ENCODE assay signal across 8 mouse cellular contexts in the genomic region with DNA sequence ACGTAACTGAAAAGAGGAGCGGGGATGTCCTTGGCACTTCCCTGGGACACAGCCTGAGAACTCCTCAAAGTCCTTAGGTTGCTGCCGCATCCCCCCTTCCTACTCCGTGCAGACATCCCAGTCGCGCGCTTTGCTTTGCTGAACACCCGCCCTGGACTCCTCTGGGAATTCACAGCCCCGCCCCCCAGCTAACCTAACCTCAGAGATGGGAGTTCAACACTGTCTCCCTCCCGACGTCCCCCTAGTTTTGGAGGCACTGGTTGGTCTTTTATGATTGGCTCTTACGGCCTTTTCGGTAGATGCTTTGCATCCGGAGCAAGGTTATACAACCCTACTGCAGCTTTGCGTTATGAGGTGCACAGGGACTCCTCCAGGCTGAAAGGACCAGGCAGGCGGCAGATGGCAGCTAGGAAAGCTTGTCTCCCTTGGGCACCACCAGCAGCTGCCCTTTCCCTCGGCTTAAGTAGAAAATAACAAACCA. TPM values are rescaled to one million over a fixed set of nuclear protein-coding genes. Genes with fewer than 3 reads are reported as not detected.
DNase-seq lines count a peak whose midpoint lies in the region; ATAC-seq lines count a peak whose summit lies in the region.

No protein-coding gene starts in this region.

- peaks cover 67% of the 10 kb centered on the region for H3K27me3 ChIP-seq in hindbrain, embryonic 10.5 days (ENCODE audit: insufficient read depth, poor library complexity, severe bottlenecking)
- peaks cover 6% of the 10 kb centered on the region; the same call in 1 of the 2 replicates for H3K27me3 ChIP-seq in stomach, embryonic 16.5 days (ENCODE audit: control insufficient read depth, insufficient read depth, low read length)

- ATAC-seq in stomach, embryonic 16.5 days (ENCODE audit: insufficient read depth, low FRiP score): no peak
- ATAC-seq in monocyte, adult 5-6 weeks (replicated peaks; ENCODE audit: insufficient number of reproducible peaks, low FRiP score, low TSS enrichment, poor library complexity, severe bottlenecking): no peak

- peak overlapping the region; percentile 74 for H3K4me2 ChIP-seq in stomach, embryonic 16.5 days (ENCODE audit: low read depth, low read length)

- peak overlapping the region; percentile 70; the same call in 1 of the 2 replicates for H3K27ac ChIP-seq in hindbrain, embryonic 10.5 days
- H3K27ac ChIP-seq in stomach, embryonic 16.5 days (ENCODE audit: low read length): peak overlapping the region; percentile 56

- peaks cover 29% of the 10 kb centered on the region for H3K4me1 ChIP-seq in hindbrain, embryonic 10.5 days (replicated peaks)
- peaks cover 4% of the 10 kb centered on the region; the same call in 1 of the 2 replicates for H3K4me1 ChIP-seq in stomach, embryonic 16.5 days (ENCODE audit: control insufficient read depth, insufficient read depth, low read length)

- peak overlapping the region; percentile 70 for H3K4me3 ChIP-seq in hindbrain, embryonic 10.5 days
- H3K4me3 ChIP-seq in stomach, embryonic 16.5 days (replicated peaks; ENCODE audit: low read length): peak overlapping the region; percentile 63

- under 1% methylated on average over 17 of the region's 17 CpGs for WGBS in hindbrain, embryonic 10.5 days
- under 1% methylated on average over 17 of the region's 17 CpGs for WGBS in stomach, embryonic 16.5 days

- peak overlapping the region; percentile 77 for H3K9ac ChIP-seq in stomach, embryonic 16.5 days (ENCODE audit: low read length)

- no peaks in the 10 kb centered on the region for H3K9me3 ChIP-seq in hindbrain, embryonic 10.5 days
- H3K9me3 ChIP-seq in stomach, embryonic 16.5 days (replicated peaks; ENCODE audit: control insufficient read depth, low read length): no peaks in the 10 kb centered on the region

- DNase-seq in adrenal gland, adult (ENCODE audit: inconsistent age in 2 of 2, low spot score in 1 of 2): peak; percentile 47 to 74
- DNase-seq in adrenal gland, adult 18-20 months (ENCODE audit: low spot score in 2 of 2): no peak
- DNase-seq in embryo, embryonic 10.5 days (ENCODE audit: low spot score): peak; percentile 69
- peak; percentile 65 for DNase-seq in hindbrain, embryonic 10.5 days (ENCODE audit: low spot score)
- DNase-seq in left cerebral cortex, adult 11 months (ENCODE audit: low spot score): peak; percentile 26
- DNase-seq in mesoderm, embryonic 11.5 days (ENCODE audit: low read depth, low spot score): peak; percentile 54

- no peaks in the 10 kb centered on the region for H3K36me3 ChIP-seq in hindbrain, embryonic 10.5 days
- no peaks in the 10 kb centered on the region for H3K36me3 ChIP-seq in stomach, embryonic 16.5 days (ENCODE audit: control insufficient read depth, insufficient read depth, low read length)

RNA-seq across cellular contexts. Expression of a gene that starts 0.8 kb away (rescaled TPM):
- total RNA-seq in adrenal gland, adult 18-20 months (2021): 1 to 10 TPM; 2.3 to 3.5 TPM
- polyA plus RNA-seq in hindbrain, embryonic 10.5 days (2016; fragmentation: Nextera tagmentation; extraction: Ambion mirVana): 1.8 and 3.2 TPM in 2 replicates
- 22.7 and 25.5 TPM in 2 replicates for polyA plus RNA-seq in stomach, embryonic 16.5 days (2015; fragmentation: Nextera tagmentation; extraction: Ambion mirVana)
- total RNA-seq in monocyte, adult 5-6 weeks (2017): 0.19 to 0.57 TPM in 2 of 3 replicates, not detected in the other

Comparison
In these comparisons a context has a peak if more than half of its experiments do, and no peak if none do; other contexts are left out.
1. DNase-seq: peak in adrenal gland, adult (2 of 2), embryo, embryonic 10.5 days (single experiment), hindbrain, embryonic 10.5 days (single experiment), left cerebral cortex, adult 11 months (single experiment) and mesoderm, embryonic 11.5 days (single experiment); none in adrenal gland, adult 18-20 months (0 of 2).